Mouse (Mus musculus) bone marrow macrophage, adult 2 months (primary cell): Measurements from ENCODE around the gene Tnfsf9.

ENCODE experiments used
- CTCF ChIP-seq: IDR thresholded peaks from 2 replicates; pipeline ENCODE4 v1.5.1; 2012; ENCODE audit warnings: low read depth, mild to moderate bottlenecking, low read length, moderate library complexity
- POLR2A ChIP-seq: IDR thresholded peaks from 2 replicates; pipeline ENCODE4 v1.6.1; 2012; ENCODE audit warnings: mild to moderate bottlenecking, low read depth, low read length, borderline replicate concordance

GRCm38 (mm10) chr17:57060231-57060801 lies 44.8 kb upstream of the Tnfsf9 start:
- TF ChIP-seq CTCF (no peak), POLR2A (no peak)
